Mouse (Mus musculus): Measurements from ENCODE around the gene St3gal3.

Gene St3gal3

GRCm38 (mm10) chr4:118049606-118050302 is 85.0 kb downstream of the St3gal3 start:
- DNase-seq = no peak

DNA sequence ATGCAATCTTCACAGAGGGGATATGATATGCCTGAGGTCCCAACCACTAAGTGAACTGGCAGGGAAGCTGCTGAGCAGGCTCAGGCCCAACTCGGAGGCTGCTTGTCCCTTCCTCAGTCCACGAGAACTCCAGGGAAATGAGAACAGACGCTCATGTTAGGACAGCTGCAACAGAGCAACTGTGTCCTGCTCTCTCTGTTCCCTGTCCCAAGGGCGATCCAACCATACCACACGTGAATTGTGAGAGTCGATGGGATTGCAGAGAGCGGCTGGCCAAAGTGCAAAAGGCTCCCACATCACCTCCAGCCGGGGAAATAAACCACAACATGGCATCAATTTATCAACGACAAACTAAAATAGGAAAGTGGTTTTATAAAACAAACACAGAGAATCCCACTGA is 90.2 kb downstream of the St3gal3 start:
- no peak for DNase-seq

DNA sequence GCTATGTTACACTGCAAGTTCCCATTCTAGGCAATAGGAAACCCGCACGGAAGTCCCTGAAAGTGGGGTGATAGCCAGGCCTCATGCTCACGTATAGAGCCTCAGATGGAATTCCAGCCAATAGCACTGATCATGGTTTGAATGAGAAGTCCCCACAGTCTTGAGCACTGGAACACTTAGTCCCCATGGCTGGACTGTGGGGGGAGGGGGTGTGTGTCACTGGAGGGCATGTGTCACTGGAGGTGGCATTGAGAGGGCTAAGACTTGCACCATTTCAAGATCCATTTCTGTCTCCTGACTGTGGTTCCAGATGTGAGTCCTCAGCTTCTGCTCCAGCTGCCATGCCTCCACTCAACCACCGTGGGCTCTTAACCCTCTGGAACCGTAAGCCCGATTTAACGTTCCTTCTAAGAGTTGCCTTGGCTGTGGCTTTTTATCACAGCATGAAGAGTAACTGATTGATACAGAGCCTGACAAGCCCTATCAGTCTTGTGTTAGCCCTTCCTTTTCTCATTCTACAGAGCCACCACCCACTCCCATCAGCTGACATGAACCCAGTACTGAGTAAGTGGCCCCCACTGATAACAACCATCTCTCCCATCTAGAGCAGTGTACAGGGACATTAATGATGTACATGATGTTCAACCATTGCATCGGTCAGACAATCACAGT is 91.2 kb downstream of the St3gal3 start:
- DNase-seq = no peak

- DNase-seq = no peak
These were observed 91.9 kb downstream of the St3gal3 start for GRCm38 (mm10) chr4:118042671-118043320.

- no peak for DNase-seq
These were observed 93.6 kb downstream of the St3gal3 start for GRCm38 (mm10) chr4:118041145-118041544.

- no peak for DNase-seq
These were observed 94.1 kb downstream of the St3gal3 start for GRCm38 (mm10) chr4:118040650-118041049.

DNA sequence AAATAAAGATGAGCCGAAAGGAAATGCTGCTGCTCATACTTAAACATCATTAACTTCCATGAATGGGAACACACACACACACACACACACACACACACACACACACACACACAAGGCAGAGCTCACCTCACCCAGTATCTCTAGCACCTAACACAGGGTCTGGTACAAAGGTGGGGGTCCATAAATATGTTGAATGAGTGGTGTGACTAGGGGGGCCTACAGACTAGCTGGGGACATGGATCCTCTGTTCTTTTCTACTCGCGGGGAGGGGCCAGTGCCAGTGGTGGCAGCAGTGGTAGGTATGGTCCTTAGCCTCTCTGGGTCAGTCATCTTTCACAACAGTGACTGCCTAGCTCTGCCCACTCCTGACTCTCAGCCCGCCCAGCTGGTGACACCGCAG is 94.8 kb downstream of the St3gal3 start:
- DNase-seq = no peak

DNA sequence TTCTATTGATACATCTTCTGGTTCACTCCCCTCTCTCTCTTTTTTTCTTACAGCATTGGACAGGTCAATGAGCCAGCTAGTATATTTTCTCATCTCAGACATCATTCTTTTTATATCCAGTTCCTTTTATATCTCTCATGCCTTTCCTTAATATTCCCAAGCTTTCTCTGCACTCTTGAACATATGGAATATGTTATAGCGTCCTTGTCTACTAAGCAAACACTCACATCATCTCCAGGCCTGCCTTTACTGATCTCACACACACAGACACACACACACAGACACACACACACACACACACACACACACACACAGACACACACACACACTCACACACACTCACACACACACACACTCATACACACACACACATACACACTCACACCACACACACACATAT is 96.7 kb downstream of the St3gal3 start:
- DNase-seq = no peak

DNA sequence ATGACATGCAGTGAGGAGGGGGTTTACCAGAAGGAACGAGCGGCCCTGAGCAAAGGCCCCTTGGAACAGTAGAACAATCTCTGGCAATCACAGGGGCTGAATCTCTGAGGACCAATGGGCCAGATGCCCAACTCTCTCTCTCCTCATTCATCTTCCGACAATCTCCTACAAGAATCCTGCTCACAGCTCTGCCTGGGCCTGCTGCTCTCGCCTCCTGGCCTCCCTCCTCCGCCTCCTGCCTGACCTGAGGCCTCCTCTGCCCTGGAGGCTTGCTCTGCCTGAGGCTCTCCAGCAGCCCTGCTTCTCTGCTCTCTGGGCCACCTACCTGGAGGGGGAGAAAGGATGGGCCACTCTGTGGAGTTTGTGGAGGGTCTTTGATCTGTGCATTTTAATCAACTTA is 97.3 kb downstream of the St3gal3 start:
- DNase-seq = no peak

DNA sequence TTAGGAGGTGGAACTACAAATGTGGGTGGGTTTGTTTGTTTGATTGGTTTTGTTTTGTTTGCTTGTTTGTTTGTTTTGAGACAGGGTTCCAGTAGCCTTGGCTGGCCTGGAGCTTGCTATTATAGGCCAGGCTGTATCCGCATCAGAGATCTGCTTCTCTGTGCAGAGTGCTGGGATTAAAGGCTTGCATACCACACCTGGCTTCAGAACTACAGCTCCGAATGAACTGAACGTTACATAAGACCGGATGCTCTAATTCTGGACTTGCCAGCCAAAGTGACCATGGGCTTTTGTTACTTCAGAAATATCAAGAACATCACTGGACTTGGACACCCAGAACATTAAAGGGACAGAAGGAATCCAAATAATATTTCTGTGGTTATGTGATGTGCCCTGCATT is 98.2 kb downstream of the St3gal3 start:
- DNase-seq = no peak

DNA sequence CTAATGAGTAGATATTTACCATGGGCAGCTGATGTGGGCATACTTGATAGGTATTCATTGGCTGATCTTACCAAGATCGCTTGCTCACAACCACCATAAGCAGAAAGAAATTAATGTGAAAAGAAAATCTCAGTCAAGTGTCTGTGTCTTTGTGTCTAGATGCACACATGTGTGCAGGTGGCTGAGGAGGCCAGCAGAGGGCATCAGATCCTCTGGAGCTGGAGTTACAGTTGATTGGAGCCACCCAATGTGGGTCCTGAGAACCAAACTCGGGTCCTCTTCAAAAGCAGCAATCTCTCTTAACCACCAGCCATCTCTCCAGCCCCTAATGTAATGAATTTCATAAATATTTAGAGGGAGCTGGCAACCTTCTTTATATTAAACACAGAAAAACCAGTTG is 99.6 kb downstream of the St3gal3 start:
- no peak for DNase-seq

GRCm38 (mm10) chr4:118033026-118033425 is 101.7 kb downstream of the St3gal3 start:
- no peak for DNase-seq

- DNase-seq = no peak
These were observed 102.9 kb downstream of the St3gal3 start for GRCm38 (mm10) chr4:118031776-118032170.

DNA sequence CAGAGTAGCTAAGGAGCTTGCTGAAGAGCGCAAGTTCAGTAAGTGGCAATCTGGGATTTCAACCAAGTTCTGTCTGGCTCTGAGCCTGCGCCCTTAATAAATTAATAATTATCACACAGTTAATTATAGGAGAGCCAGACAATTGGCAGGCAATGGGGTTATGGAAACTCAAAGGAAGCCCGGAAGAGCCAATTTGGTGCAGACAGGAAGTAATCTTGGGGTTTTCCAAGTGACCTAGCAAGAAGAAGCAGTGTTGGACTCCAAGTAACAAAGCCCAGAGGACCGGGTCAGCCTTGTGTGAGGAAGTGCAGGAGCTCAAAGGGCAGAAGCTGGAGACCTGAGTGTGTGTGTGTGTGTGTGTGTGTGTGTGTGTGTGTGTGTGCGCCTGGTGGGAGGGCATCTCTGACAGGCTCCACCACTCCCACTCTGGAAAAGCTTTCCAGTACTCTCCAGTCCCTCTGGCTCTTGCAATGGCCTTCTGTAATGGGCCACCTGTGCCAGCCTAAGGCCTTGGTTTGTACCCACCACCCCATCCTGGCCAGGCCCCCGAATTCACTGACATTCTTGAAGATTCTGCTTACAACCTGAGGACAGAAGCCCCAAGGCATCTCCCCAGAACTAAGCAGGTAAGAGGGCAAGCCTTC is 103.5 kb downstream of the St3gal3 start:
- no peak for DNase-seq

GRCm38 (mm10) chr4:118030330-118030729 is 104.4 kb downstream of the St3gal3 start:
- no peak for DNase-seq

GRCm38 (mm10) chr4:118029892-118030291 is 104.8 kb downstream of the St3gal3 start:
- DNase-seq = no peak

- DNase-seq = no peak
These were observed 105.7 kb downstream of the St3gal3 start for GRCm38 (mm10) chr4:118028994-118029393.

DNA sequence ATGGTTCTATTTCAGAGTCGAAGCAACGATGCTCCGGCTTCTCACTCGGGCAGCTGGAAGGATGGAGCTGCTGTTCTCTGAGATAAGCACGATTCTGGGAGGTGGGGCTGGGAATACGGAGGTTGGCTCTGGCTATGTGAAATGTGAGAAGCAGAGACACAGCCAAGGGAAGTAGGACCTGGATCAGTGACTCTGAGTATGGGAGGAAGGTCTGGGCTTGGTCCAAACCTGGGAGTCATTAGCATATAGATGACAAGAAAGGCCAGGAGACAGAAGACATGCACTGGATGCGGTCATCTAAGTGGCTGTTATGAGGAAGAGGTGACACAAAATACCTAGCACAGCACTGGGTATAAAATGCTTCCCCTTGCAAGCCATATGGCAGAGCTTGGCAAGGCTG is 108.8 kb downstream of the St3gal3 start:
- DNase-seq = no peak

DNA sequence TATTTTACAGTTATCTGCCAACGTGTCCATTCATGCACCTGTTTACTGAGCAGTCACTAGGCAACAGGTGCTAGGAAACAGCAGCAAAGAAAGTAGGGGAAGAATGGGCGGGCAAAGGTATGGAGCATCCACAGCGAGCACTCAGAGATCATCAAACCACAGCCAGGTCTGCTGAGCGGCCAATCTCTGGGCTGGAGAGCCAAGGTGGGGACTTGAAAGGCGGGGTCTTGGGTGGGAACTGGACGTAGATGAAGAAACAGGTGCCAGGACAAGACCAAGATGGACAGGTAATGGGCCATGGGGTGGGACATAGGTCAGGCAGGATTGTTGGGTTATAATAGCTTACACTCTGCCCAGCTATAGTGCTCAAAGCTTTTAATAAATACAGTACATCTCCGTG is 109.3 kb downstream of the St3gal3 start:
- DNase-seq = no peak

GRCm38 (mm10) chr4:118022811-118023210 is 111.9 kb downstream of the St3gal3 start:
- DNase-seq = no peak

- DNase-seq = no peak
These were observed 112.3 kb downstream of the St3gal3 start for GRCm38 (mm10) chr4:118022406-118022805.

DNA sequence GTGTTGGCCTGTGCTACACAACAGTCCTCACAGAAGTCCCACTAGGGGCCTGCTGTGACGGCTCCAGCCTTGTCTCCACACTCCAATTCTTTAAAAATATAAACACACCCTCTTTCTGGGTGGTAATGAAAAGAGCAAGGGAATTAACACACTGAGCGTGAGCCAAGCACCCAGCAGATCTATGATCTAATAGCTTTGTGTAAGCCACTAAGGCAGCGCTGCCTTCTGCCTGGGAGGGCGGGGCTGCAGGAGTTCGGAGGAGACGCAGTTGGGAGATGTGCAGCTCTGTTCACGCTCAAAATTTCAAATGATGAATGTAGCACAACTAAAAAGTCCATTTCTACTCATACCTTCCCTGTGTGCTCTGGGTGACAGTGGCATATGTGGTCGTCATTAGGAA is 115.1 kb downstream of the St3gal3 start:
- DNase-seq = no peak

GRCm38 (mm10) chr4:118019218-118019617 is 115.5 kb downstream of the St3gal3 start:
- DNase-seq = no peak

Measured in cerebellum, adult 8-10 months (tissue).